Mouse (Mus musculus): ENCODE measurements around the gene Atad1.

- no peak for TF ChIP-seq CTCF (conservative IDR thresholded peaks at IDR 0.05; ENCODE audit: insufficient read depth, insufficient read length, low read depth, low read length)
- TF ChIP-seq POLR2A (IDR thresholded peaks at IDR 0.05; ENCODE audit: low read depth, low read length): no peak
Measured at GRCm38 (mm10) chr19:32781305-32782071, 41.9 kb upstream of the Atad1 start.

All from kidney, adult 2 months (tissue).